Mouse (Mus musculus): ENCODE measurements around the gene Ifi211. TPM values are rescaled to one million over a fixed set of nuclear protein-coding genes. Genes with fewer than 3 reads are reported as not detected.
"Not testable (repeated sequence)": the region's sequence is repeated elsewhere in the genome, so short reads cannot be mapped to it uniquely, and the experiment has no call there.

Gene Ifi211
- polyA plus RNA-seq (2014; fragmentation: Nextera tagmentation; extraction: Ambion mirVana): 0.28 and 0.40 TPM in 2 replicates

DNA sequence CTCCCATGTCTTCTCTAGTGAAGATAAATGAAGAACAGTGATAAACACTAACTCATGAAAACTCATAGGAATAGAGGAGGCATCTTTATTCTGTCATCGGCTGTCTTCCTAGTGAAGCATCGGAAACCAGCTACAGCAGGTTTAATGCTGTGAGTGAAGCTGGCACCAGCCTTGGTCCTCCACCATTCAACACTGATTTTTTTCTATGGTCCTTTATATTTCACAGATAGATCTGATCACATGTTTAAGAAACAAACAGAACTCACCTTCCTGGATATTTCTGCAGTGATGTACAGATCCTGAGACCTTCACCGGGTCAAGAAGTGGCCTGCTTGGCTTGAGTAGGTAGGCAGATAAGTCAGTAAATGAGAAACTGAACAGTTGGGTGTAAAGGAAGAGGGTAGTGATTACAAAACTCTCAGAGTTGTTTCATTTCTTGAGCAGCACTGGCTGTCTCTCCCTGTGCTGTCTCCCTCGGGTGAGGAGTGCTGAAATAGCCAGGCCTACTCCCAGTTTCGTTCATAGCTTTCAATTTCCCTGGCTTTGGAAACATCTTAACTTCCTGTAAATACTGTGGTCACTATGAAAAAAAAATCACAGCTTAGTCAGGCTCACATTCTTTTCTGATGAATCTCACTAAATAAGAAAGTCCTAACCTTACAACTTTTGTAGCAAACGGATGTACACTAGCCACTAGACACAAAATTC is at the start of gene Ifi211:
Ifi211 (minus strand) TSS at position 499 of the 708 bp plus-strand sequence.
- H3K27ac ChIP-seq (replicated peaks; ENCODE audit: low read depth, low read length); H3K9ac ChIP-seq (replicated peaks; ENCODE audit: low read length); H3K9me3 ChIP-seq (replicated peaks; ENCODE audit: control insufficient read depth, low read length); H3K27me3 ChIP-seq (ENCODE audit: control insufficient read depth, insufficient read depth, low read length); H3K4me3 ChIP-seq (ENCODE audit: low read depth, low read length); H3K4me2 ChIP-seq (ENCODE audit: low read depth, low read length); DNase-seq (ENCODE audit: low spot score); ATAC-seq (replicated peaks; ENCODE audit: insufficient number of reproducible peaks, low FRiP score, low TSS enrichment, low read depth); H3K4me1 ChIP-seq (ENCODE audit: control insufficient read depth, insufficient read depth, low read length); H3K36me3 ChIP-seq (replicated peaks; ENCODE audit: control insufficient read depth, insufficient read depth, low read depth, low read length): not testable (repeated sequence)
- WGBS: 80% methylated on average over 6 of the region's 6 CpGs

DNA sequence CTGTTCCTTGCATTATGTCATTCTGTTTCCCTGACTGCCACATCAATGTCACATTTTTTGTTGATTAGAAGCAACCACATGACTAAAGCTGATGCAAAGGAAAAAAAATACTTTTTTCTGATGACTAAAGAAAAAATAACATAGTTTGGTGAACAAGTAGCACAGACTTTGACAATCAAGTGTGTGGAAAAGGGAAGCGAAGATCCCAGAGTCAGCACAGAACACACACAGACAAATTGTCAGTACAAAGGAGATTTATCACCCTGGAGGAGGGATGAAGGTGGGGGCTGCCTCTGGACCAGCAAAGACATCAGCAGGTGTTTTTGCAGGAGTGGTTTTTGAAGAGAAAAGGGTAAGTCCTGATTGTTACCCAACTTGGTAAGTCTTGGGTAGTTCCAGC is 48.6 kb upstream of the Ifi211 start:
- not testable (repeated sequence) for H3K27me3 ChIP-seq (ENCODE audit: control insufficient read depth, insufficient read depth, low read length); H3K4me1 ChIP-seq (ENCODE audit: control insufficient read depth, insufficient read depth, low read length); DNase-seq (ENCODE audit: low spot score); H3K27ac ChIP-seq (replicated peaks; ENCODE audit: low read depth, low read length); H3K4me3 ChIP-seq (ENCODE audit: low read depth, low read length); H3K4me2 ChIP-seq (ENCODE audit: low read depth, low read length); H3K9me3 ChIP-seq (replicated peaks; ENCODE audit: control insufficient read depth, low read length); H3K9ac ChIP-seq (replicated peaks; ENCODE audit: low read length); ATAC-seq (replicated peaks; ENCODE audit: insufficient number of reproducible peaks, low FRiP score, low TSS enrichment, low read depth); H3K36me3 ChIP-seq (replicated peaks; ENCODE audit: control insufficient read depth, insufficient read depth, low read depth, low read length)
- 85% methylated on average over 1 of the region's 1 CpGs for WGBS

DNA sequence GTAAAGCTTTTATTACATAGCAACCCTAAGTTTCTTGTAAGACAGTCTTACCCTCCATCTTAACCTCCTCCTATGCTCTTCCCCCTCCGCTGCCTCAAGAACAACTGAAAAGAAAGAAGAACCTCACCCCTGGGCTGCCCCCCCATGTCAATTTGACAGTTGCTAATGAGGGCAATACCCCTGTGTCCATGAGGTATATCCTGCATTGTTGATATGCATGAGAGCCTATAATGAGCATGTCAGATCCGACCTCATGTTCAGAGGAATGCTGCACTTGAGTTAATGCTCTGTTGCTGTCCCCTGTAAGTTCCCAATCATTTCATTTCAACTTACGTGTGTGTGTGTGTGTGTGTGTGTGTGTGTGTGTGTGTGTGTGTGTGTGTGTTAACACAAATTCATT is 47.2 kb upstream of the Ifi211 start:
- ATAC-seq (replicated peaks; ENCODE audit: insufficient number of reproducible peaks, low FRiP score, low TSS enrichment, low read depth); H3K27ac ChIP-seq (replicated peaks; ENCODE audit: low read depth, low read length); H3K36me3 ChIP-seq (replicated peaks; ENCODE audit: control insufficient read depth, insufficient read depth, low read depth, low read length); H3K9ac ChIP-seq (replicated peaks; ENCODE audit: low read length); H3K4me3 ChIP-seq (ENCODE audit: low read depth, low read length); H3K4me2 ChIP-seq (ENCODE audit: low read depth, low read length); DNase-seq (ENCODE audit: low spot score); H3K4me1 ChIP-seq (ENCODE audit: control insufficient read depth, insufficient read depth, low read length); H3K9me3 ChIP-seq (replicated peaks; ENCODE audit: control insufficient read depth, low read length); H3K27me3 ChIP-seq (ENCODE audit: control insufficient read depth, insufficient read depth, low read length): not testable (repeated sequence)
- WGBS: 76% methylated on average over 3 of the region's 3 CpGs

DNA sequence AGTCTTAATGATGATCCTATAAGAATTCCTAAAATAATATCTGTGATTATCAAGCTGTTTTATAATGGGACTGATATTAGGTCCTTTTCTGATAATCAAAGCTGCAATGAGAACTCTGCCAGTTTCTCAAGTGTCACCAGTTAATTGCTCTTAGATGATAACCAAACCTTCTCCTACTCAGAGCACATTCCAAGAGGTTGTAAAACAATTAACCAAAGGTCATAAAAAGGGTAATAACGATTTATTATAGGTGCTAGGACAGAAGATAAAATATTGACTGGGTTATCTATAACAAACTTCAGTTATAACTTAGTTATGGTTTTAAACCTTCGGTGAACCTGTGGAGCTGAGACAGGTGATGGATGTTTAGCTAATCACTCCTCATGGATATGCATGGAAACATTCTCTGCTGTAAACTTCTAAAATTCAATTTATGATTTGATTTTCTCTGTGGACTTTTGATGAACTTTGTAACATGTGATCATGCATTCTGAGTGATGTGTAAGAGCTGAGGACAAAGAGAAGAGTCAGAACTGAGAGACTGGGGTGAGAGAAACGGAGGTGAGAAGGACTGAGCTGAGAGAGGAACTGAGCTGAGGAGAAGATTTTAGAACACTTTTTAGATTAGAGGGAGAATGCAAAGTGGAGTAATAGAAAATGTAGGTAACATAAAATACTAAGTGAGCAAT is 43.1 kb upstream of the Ifi211 start:
- H3K4me3 ChIP-seq (ENCODE audit: low read depth, low read length); DNase-seq (ENCODE audit: low spot score); H3K9me3 ChIP-seq (replicated peaks; ENCODE audit: control insufficient read depth, low read length); H3K4me2 ChIP-seq (ENCODE audit: low read depth, low read length); H3K4me1 ChIP-seq (ENCODE audit: control insufficient read depth, insufficient read depth, low read length); H3K9ac ChIP-seq (replicated peaks; ENCODE audit: low read length); H3K36me3 ChIP-seq (replicated peaks; ENCODE audit: control insufficient read depth, insufficient read depth, low read depth, low read length); ATAC-seq (replicated peaks; ENCODE audit: insufficient number of reproducible peaks, low FRiP score, low TSS enrichment, low read depth); H3K27ac ChIP-seq (replicated peaks; ENCODE audit: low read depth, low read length); H3K27me3 ChIP-seq (ENCODE audit: control insufficient read depth, insufficient read depth, low read length): not testable (repeated sequence)
- 76% methylated on average over 3 of the region's 3 CpGs for WGBS

DNA sequence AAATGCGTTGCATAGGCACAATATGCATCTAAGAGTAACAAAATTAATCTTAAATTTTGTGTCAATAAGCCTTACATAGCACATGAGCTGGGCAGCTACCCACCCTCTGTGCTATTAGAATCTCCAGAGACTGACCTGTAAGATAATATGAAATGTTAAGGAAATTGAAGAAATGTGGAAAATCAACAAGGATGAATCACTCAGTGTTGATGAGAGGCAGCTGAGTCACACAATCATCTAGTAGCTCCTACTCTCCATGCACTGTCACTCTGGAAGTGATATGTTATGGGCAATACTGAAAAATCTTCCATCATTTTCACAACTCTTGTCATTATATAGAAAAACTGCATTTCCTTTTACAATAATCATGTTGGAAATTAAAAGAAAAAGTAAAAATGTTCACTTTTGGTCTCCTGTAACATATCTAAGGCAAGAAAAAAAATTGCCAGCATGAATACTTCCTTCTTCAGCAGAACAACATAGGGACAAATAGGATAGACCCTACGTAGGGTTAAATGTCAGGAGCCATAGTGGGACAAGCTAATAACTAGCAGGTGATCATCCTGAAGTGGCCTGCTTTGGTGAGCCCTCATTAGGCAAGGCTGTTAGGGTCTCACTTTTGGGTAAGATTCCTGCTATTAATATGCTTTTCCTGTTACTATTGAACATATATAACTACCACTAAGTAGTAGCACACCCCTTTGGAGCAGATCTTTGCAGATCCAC is 42.4 kb upstream of the Ifi211 start:
- DNase-seq (ENCODE audit: low spot score) (no peak), ATAC-seq (replicated peaks; ENCODE audit: insufficient number of reproducible peaks, low FRiP score, low TSS enrichment, low read depth) (no peak)
- Histone ChIP-seq H3K27me3 (ENCODE audit: control insufficient read depth, insufficient read depth, low read length) (no peaks in the 10 kb centered on the region), H3K36me3 (replicated peaks; ENCODE audit: control insufficient read depth, insufficient read depth, low read depth, low read length) (no peaks in the 10 kb centered on the region), H3K4me3 (ENCODE audit: low read depth, low read length) (no peak overlapping the region), H3K9me3 (replicated peaks; ENCODE audit: control insufficient read depth, low read length) (no peaks in the 10 kb centered on the region), H3K27ac (replicated peaks; ENCODE audit: low read depth, low read length) (no peak overlapping the region), H3K4me1 (ENCODE audit: control insufficient read depth, insufficient read depth, low read length) (no peaks in the 10 kb centered on the region), H3K4me2 (ENCODE audit: low read depth, low read length) (no peak overlapping the region), H3K9ac (replicated peaks; ENCODE audit: low read length) (no peak overlapping the region)
- WGBS: 86% methylated on average over 2 of the region's 2 CpGs

DNA sequence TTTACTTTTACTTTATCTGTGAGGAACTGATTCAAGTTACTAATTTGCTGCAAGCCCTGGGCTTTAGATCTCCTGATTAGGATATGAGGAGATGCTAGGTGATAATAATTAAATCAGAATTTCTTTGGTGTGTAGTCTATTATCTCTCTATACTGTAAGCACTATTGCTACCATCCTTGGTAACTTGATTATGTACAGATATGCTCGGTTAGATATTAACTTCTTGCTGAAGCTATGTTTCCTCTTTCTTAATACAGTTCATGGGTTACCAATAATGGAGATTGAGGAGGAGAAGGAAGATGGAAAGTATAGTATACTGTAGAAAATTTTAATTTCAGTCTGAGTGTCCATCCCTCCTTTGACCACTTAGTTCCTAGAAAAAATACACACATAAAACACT is 40.7 kb upstream of the Ifi211 start:
- H3K4me3 ChIP-seq (ENCODE audit: low read depth, low read length): no peak overlapping the region
- H3K4me1 ChIP-seq (ENCODE audit: control insufficient read depth, insufficient read depth, low read length): no peaks in the 10 kb centered on the region
- H3K4me2 ChIP-seq (ENCODE audit: low read depth, low read length): no peak overlapping the region
- H3K9ac ChIP-seq (replicated peaks; ENCODE audit: low read length): no peak overlapping the region
- ATAC-seq (replicated peaks; ENCODE audit: insufficient number of reproducible peaks, low FRiP score, low TSS enrichment, low read depth) (no peak), DNase-seq (ENCODE audit: low spot score) (no peak)
- H3K9me3 ChIP-seq (replicated peaks; ENCODE audit: control insufficient read depth, low read length): no peaks in the 10 kb centered on the region
- H3K27me3 ChIP-seq (ENCODE audit: control insufficient read depth, insufficient read depth, low read length): no peaks in the 10 kb centered on the region
- 81% methylated on average over 1 of the region's 1 CpGs for WGBS
- no peak overlapping the region for H3K27ac ChIP-seq (replicated peaks; ENCODE audit: low read depth, low read length)
- no peaks in the 10 kb centered on the region for H3K36me3 ChIP-seq (replicated peaks; ENCODE audit: control insufficient read depth, insufficient read depth, low read depth, low read length)

GRCm38 (mm10) chr1:173949044-173949443 is 36.2 kb upstream of the Ifi211 start:
- not testable (repeated sequence) for H3K4me3 ChIP-seq (ENCODE audit: low read depth, low read length); DNase-seq (ENCODE audit: low spot score); H3K4me1 ChIP-seq (ENCODE audit: control insufficient read depth, insufficient read depth, low read length); H3K4me2 ChIP-seq (ENCODE audit: low read depth, low read length); H3K27ac ChIP-seq (replicated peaks; ENCODE audit: low read depth, low read length); H3K9me3 ChIP-seq (replicated peaks; ENCODE audit: control insufficient read depth, low read length); H3K27me3 ChIP-seq (ENCODE audit: control insufficient read depth, insufficient read depth, low read length); H3K9ac ChIP-seq (replicated peaks; ENCODE audit: low read length); H3K36me3 ChIP-seq (replicated peaks; ENCODE audit: control insufficient read depth, insufficient read depth, low read depth, low read length); ATAC-seq (replicated peaks; ENCODE audit: insufficient number of reproducible peaks, low FRiP score, low TSS enrichment, low read depth)
- WGBS: 86% methylated on average over 2 of the region's 2 CpGs

- H3K9ac ChIP-seq (replicated peaks; ENCODE audit: low read length); H3K27me3 ChIP-seq (ENCODE audit: control insufficient read depth, insufficient read depth, low read length); H3K9me3 ChIP-seq (replicated peaks; ENCODE audit: control insufficient read depth, low read length); H3K4me2 ChIP-seq (ENCODE audit: low read depth, low read length); H3K27ac ChIP-seq (replicated peaks; ENCODE audit: low read depth, low read length); ATAC-seq (replicated peaks; ENCODE audit: insufficient number of reproducible peaks, low FRiP score, low TSS enrichment, low read depth); DNase-seq (ENCODE audit: low spot score); H3K4me3 ChIP-seq (ENCODE audit: low read depth, low read length); H3K4me1 ChIP-seq (ENCODE audit: control insufficient read depth, insufficient read depth, low read length); H3K36me3 ChIP-seq (replicated peaks; ENCODE audit: control insufficient read depth, insufficient read depth, low read depth, low read length): not testable (repeated sequence)
These were observed 29.9 kb upstream of the Ifi211 start for GRCm38 (mm10) chr1:173942780-173943066.

Data from embryonic facial prominence, embryonic 11.5 days (tissue).